Mouse (Mus musculus): ENCODE measurements around the gene Ctsq. TPM values are rescaled to one million over a fixed set of nuclear protein-coding genes. Genes with fewer than 3 reads are reported as not detected.
"Not testable (repeated sequence)": the region's sequence is repeated elsewhere in the genome, so short reads cannot be mapped to it uniquely, and the experiment has no call there.

The Ctsq gene
- total RNA-seq (2021), result not detected
- long read RNA-seq, experiment 1, result 0 reads
- long read RNA-seq, experiment 2, result 0 reads

- no peak for DNase-seq (ENCODE audit: low spot score in 2 of 2)
- intact Hi-C loops (cut with DNase I), result no loop called here
Measured at GRCm38 (mm10) chr13:61040531-61040930, at the start of gene Ctsq. Ctsq (minus strand) TSS chr13:61040631.

GRCm38 (mm10) chr13:61022785-61023184, 17.6 kb downstream of the Ctsq start:
- DNase-seq (ENCODE audit: low spot score in 2 of 2), result no peak
- intact Hi-C loops (cut with DNase I), result no loop called here

GRCm38 (mm10) chr13:61021844-61022243, 18.6 kb downstream of the Ctsq start:
- intact Hi-C loops (cut with DNase I), result no loop called here
- no peak for DNase-seq (ENCODE audit: low spot score in 2 of 2)

- DNase-seq (ENCODE audit: low spot score in 2 of 2), result no peak
- intact Hi-C loops (cut with DNase I), result no loop called here
Measured at GRCm38 (mm10) chr13:61010171-61010570, 30.3 kb downstream of the Ctsq start.

- intact Hi-C loops (cut with DNase I), result no loop called here
- DNase-seq (ENCODE audit: low spot score in 2 of 2), result no peak
Measured at GRCm38 (mm10) chr13:61005859-61006258, 34.6 kb downstream of the Ctsq start, which contains the start of gene Ctsj. Ctsj (minus strand) TSS chr13:61005959.

GRCm38 (mm10) chr13:60997600-60997999, 42.8 kb downstream of the Ctsq start:
- intact Hi-C loops (cut with DNase I), result no loop called here
- no peak for DNase-seq (ENCODE audit: low spot score in 2 of 2)

GRCm38 (mm10) chr13:60986915-60987314, 53.5 kb downstream of the Ctsq start:
- DNase-seq (ENCODE audit: low spot score in 2 of 2); intact Hi-C loops (cut with DNase I): not testable (repeated sequence)

Other genes starting within 250 kb of the Ctsq start
- not detected for gene Ctsll3, start 237.8 kb downstream of the Ctsq start, total RNA-seq (2021)
- under 1 TPM in 1 of 2 experiments, not detected in 1; 0.32 TPM for gene 4930486L24Rik, start 176.2 kb downstream of the Ctsq start, total RNA-seq (2021)
- gene Gm49392, start 143.7 kb downstream of the Ctsq start, total RNA-seq (2021), result not detected
- gene Ctla2b, start 143.2 kb downstream of the Ctsq start, total RNA-seq (2021), result 1 to 10 TPM; 2.9 to 3.7 TPM
- gene Tpbpb, start 135.8 kb downstream of the Ctsq start, total RNA-seq (2021), result not detected
- gene Gm49393, start 105.0 kb downstream of the Ctsq start, total RNA-seq (2021), result not detected
- gene Gm49391, start 104.1 kb downstream of the Ctsq start, total RNA-seq (2021), result under 1 TPM in 1 of 2 experiments, not detected in 1; 0.38 TPM
- gene Ctla2a, start 104.0 kb downstream of the Ctsq start, total RNA-seq (2021), result 10 to 100 TPM; 23.9 to 32.4 TPM
- gene Tpbpa, start 98.6 kb downstream of the Ctsq start, total RNA-seq (2021), result not detected
- not detected for gene Ctsj, start 34.7 kb downstream of the Ctsq start, total RNA-seq (2021)
- gene Ctsr, start 123.6 kb upstream of the Ctsq start, total RNA-seq (2021), result not detected
- gene Cts6, start 162.8 kb upstream of the Ctsq start, total RNA-seq (2021), result not detected
- not detected for gene Cts8, start 214.7 kb upstream of the Ctsq start, total RNA-seq (2021)
- gene Gm49398, start 248.2 kb upstream of the Ctsq start, total RNA-seq (2021), result not detected

All from left cerebral cortex, postnatal 14 days (tissue).